Mouse (Mus musculus) thymus, postnatal 14 days (tissue): ENCODE measurements around the gene Prox2.
"Not testable (repeated sequence)": the region's sequence is repeated elsewhere in the genome, so short reads cannot be mapped to it uniquely, and the experiment has no call there.

Experiments
- DNase-seq: peaks from one replicate; pipeline ENCODE4 v3.0.0; 2021

Prox2 gene

DNA sequence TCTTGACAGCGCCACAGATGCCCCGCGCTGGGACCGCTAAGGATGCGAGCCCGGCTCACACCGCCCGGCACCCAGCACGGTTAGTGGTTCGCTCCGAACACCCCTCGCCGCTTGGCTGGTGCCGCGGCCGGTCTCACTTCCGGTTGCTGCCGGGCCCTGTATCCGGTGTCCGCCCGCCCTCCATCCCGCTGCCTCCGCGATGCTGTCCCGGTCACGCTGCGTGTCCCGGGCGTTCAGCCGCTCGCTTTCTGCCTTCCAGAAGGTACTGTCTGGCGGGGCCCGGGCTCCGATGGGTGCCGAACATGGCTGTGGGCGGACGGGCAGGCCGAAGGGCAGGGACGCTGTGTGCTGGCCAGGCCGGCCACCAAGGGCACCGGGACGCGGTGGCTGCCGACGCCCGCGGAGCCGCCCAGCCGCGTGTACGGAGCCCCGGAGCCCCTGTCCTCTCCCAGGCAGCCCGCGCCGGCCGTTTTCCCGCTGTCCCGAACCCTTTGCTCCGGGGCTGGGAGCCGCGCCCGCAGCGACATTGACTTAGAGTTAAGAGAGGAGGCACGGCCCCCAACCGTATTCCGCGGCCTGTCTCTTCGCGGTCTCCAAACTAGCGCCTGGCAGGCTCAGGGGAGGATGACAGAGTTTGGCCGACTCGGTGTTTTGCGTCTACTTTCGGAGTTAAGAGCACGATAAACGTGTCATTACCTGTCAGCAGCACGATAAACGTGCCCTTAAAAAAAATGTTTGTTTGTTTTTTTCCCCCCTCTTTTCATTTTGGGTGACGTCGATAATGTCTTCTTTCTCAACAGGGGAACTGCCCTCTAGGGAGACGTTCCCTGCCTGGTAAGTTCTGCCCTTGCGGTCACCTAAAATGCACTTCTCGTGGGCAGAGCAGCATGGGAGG, at the start of gene Prox2, which contains the start of gene Dlst:
Gene Prox2 (minus strand): TSS at position 62 of the 895 bp plus-strand sequence.
Gene Dlst (plus strand): TSS at position 136 of the 895 bp plus-strand sequence.
- peak; percentile 88 for DNase-seq

DNA sequence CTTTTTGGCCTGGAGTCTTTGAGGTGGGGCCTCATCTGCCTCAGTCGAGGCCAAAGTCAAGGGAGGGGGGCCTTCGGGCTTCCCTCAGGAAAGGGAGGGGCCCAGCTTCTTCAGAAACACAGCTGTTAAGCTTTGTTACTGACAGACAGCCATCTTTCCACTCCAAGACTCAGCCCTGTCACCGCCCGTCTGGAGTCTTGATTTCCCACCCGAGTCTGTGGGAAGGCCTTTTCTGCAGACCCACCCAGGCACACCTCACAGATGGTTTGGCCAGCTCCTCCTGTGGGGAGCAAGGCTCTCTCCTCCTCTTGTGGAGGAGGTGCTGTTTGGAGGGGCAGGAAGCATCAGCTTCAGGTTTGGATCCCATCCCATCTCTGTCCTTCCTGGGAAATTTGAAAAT, 49.0 kb upstream of the Prox2 start:
- DNase-seq = no peak

DNA sequence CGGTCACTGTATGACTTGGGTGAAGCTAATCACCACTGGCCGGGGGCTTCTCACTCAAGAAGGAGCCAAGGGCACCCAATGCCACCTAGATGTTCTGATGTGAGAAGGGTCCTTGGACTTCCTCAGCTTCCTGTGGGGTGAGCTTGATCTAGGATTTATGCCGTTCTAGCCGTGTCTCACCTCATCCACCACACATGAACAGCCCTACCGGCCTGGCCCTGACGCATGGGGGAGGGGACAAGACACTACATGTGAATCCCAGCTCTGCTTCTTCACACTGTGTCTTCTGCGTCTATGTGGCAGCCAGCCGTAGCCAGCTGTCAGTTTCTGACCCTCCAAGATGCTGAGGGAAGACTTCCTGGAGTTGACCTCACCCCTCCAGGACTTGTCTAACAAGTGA, 48.2 kb upstream of the Prox2 start:
- DNase-seq = no peak

DNA sequence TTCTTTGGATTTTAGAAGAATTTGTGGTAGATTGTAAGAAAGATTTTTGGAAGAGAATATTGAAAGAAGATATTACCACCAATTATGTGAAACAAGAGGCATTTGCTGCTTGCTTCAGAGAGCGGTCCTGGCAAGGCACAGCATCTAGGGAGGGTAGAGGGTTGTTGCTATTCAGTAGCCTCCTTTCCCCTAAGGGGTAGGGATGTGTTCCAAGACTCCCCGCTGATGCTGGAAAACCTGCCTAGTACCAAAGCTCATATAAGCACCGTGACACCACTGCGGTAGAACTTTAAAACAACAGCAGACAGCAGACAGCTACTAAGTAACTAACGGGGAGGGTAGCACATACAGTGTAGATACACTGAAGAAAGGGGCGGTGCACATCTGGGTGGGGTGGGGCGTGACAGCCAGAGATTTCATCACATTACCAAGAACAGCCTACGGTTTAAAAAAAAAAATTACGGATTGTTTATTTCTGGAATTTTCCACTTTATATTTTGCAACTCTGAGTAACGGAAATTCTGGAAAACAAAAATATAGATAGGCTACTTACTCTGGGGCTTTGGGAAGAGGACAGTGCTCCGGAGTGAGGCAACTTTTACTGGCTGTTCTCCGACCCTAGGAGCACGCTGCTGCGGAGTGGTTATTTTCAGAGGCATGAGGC, 47.4 kb upstream of the Prox2 start:
- no peak for DNase-seq

DNA sequence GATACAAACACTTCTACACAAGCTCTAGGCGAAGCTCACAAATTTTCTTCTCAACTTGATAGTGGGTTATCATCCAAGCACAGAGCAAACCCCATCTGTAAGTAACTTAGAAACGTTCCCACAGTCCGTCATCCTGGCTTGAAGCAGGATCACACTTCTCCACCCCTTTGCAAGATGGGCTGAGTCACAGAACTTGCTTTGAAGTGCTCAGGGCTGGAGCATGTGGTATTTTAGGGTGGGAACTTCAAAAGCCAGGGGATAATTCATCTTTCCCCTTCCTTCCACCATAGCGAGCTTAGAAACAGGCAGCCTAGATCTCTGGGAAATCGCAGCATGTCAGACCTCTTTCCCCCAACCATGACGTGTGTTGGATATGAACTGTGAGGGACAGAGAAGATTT, 45.8 kb upstream of the Prox2 start:
- DNase-seq = no peak

DNA sequence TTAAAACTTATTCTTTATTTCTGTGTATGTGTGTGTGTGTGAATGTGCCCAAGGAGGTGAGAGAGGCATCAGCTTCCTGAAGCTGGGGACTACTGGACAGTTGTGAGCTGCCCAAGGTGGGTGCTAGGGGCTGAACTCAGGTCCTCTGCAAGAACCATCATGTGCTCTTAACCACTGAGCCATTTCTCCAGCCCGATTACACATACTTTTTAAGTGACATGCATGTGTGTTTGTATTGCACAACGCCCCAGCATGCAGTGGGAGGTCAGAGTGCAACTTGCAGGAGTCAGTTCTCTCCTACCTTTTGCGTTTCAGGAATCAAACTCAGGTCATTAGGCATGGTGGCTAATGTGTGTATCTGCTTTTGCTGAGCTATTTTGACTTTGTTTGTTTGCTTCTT, 42.5 kb upstream of the Prox2 start:
- no peak for DNase-seq

DNA sequence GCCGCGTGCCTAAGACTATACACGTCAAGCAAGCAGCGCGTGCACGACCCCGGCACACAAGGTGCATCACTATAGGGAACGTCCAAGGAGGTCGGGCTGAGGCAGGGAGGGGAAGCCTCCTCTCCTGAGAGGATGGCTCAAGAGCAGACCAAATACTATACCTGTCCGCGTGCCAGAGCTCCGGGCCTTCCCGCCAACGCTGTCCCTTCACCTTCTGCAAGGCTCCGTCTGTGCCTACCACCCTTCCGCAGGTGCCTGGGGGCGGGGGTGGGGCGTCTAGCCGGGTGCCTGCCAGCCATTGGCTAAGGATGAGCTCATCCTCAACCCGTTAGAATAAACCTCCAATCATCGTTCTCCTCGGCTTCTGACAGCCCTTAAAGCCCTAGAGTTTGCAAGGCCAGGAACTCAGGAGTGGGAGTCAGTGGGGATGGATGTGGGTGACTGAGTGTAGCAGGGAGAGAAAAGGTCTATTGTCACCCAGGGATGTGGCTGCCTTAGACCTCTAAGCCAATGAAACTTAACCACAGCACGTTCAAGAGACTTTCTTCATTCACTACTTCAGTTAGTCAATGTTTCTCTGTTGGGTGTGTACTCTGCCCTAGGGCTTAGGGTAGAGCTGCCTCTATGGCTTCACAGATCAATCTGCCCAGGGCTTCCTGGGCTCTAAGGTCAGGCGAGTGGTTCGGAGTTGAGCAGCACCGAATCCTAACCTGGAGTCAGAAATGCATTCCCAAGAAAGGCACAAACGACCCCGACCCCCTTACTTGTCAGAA, 40.6 kb upstream of the Prox2 start, which contains the start of gene Rps6kl1:
Gene Rps6kl1 (minus strand): TSS at position 263 of the 773 bp plus-strand sequence.
- DNase-seq = peak; percentile 85

DNA sequence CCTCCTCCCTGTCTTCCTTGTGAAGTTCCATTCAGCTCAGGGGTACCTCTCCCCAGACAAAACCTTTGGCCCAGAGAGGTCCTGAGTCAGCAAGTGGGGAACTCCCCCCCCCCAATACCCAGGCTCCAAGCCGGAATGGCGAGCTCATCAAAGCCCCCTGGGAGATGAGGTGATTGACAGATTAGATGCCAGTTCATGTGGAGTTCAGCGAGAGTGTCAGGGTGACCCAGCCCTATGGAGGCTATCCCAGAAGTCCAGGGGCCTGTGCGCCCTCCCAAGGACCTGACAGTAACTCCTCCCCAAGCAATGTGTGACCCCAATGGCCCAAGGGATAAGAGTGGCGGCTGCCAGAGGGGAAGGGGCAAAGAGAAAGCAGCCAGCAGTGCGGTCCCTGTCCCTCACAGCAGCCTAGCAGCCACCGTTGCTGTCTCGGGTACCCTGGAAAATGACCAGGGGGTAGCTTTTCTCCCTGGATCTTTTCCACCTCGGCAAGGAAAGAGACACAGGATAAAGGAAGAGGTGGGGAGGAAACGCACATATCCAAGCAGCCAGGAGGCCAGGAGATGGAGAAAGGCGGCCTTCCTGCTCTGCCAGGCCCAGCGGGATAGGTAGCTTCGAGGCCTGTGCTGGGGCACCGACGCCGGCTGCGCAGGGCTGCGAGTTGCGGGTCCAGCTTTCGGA, 39.9 kb upstream of the Prox2 start:
- no peak for DNase-seq

DNA sequence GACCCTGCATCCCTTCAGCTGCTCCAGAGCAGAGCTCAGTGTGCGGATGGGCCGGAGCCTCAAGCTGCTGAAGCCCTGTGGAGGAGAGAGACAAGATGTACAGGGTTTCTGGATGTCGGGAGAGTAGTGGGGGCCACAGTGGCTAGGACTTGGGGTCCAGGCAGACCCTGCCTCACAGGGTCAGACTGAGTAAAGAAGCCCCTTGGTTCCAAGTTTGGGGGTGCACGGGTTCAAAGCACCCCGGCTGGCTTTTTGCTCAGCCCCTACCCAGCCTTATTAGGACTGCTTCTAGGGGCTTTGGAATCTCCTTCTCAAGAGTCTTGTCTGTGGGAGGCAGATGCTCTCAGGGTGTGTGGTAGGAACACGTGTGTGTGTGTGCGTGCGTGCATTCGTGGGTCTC, 36.3 kb upstream of the Prox2 start:
- no peak for DNase-seq

DNA sequence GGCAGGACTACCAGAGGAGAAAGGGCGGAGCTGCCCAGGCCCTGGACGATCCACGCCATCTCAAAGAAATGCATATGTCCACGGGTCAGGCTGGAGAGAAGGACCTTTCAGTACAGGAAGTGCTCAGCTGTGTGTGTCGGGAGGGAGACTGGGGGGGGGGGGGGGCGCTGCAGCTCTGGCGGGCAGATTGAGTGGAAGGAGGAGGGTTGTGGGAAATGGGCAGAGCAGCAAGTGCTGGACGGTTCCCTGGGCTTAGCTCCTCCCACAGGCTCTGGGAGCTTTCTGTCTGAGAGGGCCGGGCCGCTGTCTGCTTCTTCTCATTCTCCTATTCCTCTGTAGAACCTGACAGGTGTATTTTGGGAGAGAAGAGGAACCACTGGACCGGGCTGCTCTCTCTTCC, 35.8 kb upstream of the Prox2 start:
- no peak for DNase-seq

DNA sequence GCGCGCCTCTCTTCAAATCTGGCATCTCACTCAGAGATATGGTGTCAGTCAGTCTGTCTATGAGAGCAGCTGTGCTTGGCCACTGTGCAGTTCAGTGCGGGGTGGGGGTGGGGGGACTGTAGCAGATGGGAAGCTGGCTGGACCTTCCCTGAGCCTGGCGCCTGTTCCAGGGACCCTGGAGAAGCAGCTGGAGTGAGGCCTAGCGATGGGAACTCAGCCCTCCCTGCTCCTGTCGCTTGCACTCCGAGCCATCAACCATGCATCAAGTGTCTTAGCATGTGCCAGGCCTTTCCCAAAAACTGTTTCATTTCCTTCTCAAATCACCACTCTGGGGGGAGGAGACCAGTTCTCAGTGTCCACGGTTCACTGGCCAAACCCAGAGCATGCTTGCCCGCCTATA, 35.1 kb upstream of the Prox2 start:
- no peak for DNase-seq

DNA sequence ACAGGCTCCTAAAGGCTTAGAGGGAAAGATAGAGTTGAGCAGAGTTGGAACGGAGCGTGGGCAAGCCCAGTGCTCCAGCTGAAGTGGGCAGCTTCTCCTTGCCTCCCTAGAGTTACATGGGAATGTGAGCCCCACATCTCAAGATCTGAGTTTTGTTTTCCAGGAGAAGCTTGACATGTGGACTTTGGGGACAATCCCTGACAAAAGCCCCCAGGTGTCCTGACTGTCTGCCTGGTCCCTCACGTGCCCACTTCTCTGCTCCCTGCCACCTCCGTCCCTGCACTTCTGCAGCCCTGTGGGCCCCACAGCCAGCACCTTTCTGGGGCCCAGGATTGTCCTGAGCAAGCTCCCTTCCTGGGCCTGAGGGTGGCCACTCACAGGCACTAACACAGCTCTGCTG, 34.3 kb upstream of the Prox2 start:
- no peak for DNase-seq

DNA sequence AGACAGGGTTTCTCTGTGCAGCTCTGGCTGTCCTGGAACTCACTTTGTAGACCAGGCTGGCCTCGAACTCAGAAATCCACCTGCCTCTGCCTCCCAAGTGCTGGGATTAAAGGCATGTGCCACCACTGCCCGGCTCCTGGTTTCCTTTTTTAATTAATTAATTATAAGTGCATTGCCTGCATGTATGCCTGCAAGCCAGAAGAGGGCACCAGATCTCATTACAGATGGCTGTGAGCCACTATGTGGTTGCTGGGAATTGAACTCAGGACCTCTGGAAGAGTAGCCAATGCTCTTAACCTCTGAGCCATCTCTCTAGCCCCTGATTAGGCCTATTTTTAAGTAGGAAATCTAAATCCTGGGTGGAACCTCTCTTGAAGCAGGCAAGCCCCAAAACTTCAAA, 33.7 kb upstream of the Prox2 start:
- DNase-seq = not testable (repeated sequence)

DNA sequence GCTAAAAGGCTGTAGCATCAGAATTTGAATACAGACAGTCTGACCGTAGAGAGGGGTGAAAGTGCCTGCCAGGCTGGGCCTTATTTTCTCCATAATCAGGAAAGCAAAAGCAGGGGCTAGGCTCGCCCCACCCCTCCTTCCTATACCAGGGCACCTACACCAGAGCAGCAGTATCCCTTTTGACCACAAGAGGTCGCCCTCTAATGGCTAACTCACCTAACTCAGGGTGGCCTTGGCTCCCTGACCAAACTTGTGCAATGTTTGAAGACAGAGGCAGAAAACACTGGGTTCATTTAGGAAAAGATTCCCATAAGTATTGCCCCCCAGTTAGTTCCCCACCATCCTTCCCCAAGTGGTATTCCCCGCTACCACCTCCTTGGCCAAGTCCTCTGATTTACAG, 32.2 kb upstream of the Prox2 start:
- DNase-seq = peak; percentile 86

DNA sequence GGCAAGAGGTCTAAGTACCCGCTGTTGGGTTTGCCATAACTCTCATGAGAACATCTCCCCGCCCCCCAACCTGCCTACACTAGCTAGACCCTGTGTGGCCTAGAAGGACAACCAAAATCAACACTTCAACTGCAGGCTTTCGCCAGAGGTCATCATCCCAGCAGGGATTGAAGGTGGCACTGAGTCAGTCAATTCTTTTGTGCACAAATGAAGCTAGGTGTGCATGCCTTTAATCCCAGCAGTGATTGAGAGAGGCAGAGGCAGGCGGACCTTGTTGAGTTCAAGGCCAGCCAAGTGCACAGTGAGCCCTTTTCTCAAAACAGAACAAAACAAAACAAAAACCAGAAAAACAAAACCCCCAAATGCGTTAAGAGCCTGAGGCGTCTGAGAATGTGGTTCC, 30.5 kb upstream of the Prox2 start:
- DNase-seq = no peak

DNA sequence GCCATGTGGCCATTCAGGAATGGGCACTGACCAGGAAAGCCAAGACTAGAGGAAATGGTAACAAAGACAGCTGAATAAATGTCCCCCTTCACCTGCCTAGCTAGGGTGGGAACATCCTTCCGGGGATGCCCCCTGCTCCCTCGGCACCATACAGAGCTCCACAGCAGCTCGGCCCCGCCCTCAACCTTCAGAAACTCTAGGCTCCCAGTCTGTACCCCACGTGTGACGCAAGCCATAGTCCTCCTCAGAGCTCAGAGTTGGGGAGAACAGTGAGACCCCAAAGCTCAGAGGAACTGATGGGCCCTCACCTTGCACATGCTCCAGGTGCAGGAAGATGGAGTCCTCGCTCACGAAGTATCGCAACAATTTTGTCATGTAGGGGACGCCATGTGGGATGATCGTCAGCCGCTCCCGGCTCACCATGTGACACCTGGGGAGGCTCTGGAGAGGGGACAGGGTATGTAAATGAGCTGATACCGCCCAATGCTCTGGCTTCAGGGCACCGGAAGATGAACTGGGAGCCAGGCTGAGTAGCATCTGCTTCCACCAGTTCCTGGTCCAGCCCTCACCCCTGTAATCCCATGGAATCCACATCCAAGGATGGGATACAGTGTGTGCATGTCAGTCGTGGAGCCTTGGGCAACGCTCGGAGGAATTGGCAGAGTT, 29.6 kb upstream of the Prox2 start:
- DNase-seq = peak; percentile 70

DNA sequence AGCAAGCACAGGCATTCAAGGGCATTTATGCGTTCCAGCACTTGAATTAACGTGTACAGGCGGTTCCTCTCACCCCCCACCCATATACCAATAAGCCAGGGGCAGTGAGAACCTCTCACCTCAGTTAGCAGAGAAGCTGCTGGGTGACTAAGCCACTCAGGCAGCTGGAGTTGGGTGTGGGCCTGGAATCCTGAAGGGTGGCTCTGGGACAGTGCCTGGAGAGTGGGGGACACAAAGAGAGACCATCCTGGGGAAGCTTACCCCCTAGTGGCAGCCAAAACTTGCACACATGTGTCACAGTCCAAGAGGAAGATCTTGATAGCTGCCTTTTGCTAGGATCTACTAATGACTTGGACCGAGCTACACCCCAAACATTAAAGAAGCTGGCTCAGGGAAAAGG, 26.1 kb upstream of the Prox2 start:
- DNase-seq = no peak

DNA sequence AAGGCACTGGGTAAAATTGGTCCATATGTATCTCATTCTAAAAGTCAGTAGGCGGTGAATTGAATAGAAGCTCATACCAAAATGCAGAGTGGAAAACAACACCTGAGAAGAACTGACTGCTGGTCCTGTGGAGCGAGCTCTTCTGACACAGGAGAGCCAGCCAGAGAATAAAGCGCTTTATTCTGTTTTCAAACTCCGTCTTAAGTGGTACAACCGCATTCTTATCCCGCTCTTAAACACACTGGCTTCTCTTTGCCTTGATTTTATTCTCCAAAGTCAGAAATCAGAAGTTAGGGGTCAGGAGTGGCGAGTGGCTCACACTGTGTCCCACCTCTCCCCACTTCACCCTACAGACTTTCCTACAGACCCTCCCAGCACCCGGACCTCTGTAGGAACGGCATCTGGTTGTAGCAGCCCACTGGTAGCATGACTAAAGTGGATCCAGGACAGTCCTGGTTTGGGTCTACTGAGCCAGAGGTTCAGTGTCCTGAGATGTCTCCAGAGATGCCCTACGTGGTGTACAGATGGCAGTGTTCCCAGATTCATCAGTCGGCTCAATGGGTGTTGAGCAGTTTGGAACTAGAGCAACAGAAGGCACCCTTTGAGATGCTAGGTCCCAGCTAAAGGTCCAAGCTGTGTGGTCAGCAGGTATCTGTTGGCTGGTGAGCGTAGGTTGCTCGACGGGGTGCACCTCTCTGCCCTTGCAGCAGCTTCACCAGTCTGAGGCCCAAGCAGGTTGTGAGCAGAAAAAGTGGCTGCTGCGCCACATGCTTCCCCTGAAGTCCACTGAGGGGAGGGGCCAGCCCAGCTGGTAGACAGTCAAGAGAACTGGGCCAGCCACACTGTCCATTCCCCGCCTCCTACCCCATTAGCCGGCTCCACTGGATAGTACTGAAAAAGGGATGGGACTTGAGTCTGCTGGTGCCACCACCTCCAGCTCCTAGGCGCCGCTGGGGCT, 25.2 kb upstream of the Prox2 start:
- DNase-seq = no peak

DNA sequence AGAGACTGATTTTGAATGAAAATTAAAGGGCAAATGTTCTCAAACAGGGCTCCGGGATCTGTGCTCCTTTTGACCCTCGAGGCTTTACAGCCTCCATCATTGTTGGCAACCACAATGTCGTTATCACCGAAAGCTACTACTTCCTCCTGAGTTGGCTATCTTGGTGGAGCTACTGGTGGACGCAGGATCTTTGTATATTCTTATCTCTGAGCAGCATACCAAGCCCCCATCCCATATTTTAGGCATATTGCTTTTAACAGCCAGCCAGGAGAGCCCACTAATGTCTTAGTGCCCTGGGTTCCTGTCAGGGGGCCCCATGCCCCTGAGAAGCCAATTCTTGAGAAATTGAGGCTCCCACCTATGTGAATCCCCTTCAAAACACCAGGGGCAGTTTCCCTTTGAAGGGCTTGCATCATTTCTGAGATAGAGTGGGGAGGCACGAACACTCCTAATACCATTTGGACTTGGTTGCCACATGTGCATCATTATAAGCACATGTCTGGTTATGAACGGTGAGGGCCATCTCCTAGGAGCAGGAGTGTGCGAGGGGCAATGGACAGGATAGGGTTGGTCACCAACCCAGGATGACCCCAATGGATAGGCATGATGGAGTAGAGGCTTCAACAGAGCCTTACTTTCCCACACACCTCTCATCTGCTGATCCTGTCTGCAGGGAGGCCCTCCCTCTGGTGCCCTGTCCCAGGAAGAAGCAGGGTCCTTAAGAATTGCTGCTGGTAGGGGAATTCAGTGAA, 23.7 kb upstream of the Prox2 start:
- DNase-seq = no peak

DNA sequence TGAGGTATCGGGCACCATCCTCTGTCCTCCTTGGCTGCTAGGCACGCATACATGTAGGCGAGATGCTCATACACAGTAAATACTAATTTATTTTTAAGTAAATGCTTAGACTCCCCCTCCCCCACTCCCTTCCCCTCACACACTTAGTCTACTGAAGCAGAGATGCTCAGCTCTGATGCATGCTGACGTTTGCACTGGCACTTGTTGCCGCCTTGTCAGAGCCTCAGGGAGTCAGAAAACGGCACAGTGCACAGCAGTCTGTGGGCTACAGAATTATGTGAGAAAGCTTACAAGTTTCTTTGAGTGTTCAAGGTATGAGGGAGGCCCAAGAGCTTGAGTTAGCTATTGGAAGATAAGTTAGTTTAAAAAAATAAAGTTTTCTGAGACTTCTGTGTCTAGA, 20.8 kb upstream of the Prox2 start:
- DNase-seq = no peak
